Mouse (Mus musculus): ENCODE results near the gene Lgals8. TPM values are rescaled to one million over a fixed set of nuclear protein-coding genes. Genes with fewer than 3 reads are reported as not detected.
A peak's percentile ranks its signal among the peaks of the same experiment; 100 is the strongest.

Gene Lgals8
- polyA plus RNA-seq, 1 experiment from 2014 or later, result 10.5 TPM

GRCm38 (mm10) chr13:12442008-12442587, 22.6 kb downstream of the Lgals8 start:
- H3K4me1 ChIP-seq (ENCODE audit: control insufficient read depth, insufficient read depth, low read length), result no peaks in the 10 kb centered on the region
- H3K36me3 ChIP-seq (ENCODE audit: control insufficient read depth, insufficient read depth, low read length), result peaks cover 2% of the 10 kb centered on the region; the same call in 1 of the 2 replicates
- H3K4me3 ChIP-seq (ENCODE audit: low read depth, low read length), result no peak overlapping the region
- H3K9me3 ChIP-seq (ENCODE audit: control insufficient read depth, low read length), result no peaks in the 10 kb centered on the region
- no peak for ATAC-seq (ENCODE audit: low FRiP score)
- no peak overlapping the region for H3K9ac ChIP-seq (ENCODE audit: low read length)
- WGBS, result 87% methylated on average over 2 of the region's 2 CpGs
- H3K27ac ChIP-seq (ENCODE audit: low read depth, low read length), result no peak overlapping the region
- H3K27me3 ChIP-seq (ENCODE audit: control insufficient read depth, insufficient read depth, low read length), result no peaks in the 10 kb centered on the region
- no peak overlapping the region for H3K4me2 ChIP-seq
- peak; percentile 54 for DNase-seq (ENCODE audit: low spot score, missing footprints)

- no peaks in the 10 kb centered on the region for H3K4me1 ChIP-seq (ENCODE audit: control insufficient read depth, insufficient read depth, low read length)
- no peak overlapping the region for H3K9ac ChIP-seq (ENCODE audit: low read length)
- H3K27ac ChIP-seq (ENCODE audit: low read depth, low read length), result no peak overlapping the region
- ATAC-seq (ENCODE audit: low FRiP score), result no peak
- no peak for DNase-seq (ENCODE audit: low spot score, missing footprints)
- no peaks in the 10 kb centered on the region for H3K9me3 ChIP-seq (ENCODE audit: control insufficient read depth, low read length)
- H3K36me3 ChIP-seq (ENCODE audit: control insufficient read depth, insufficient read depth, low read length), result peaks cover 4% of the 10 kb centered on the region; the same call in 1 of the 2 replicates
- H3K4me2 ChIP-seq, result no peak overlapping the region
- no peak overlapping the region for H3K4me3 ChIP-seq (ENCODE audit: low read depth, low read length)
- H3K27me3 ChIP-seq (ENCODE audit: control insufficient read depth, insufficient read depth, low read length), result no peaks in the 10 kb centered on the region
- 85% methylated on average over 6 of the region's 6 CpGs for WGBS
These were observed 23.9 kb downstream of the Lgals8 start for GRCm38 (mm10) chr13:12440813-12441212.

- Histone ChIP-seq H3K4me2 (no peak overlapping the region), H3K9me3 (ENCODE audit: control insufficient read depth, low read length) (no peaks in the 10 kb centered on the region), H3K27ac (ENCODE audit: low read depth, low read length) (no peak overlapping the region), H3K4me3 (ENCODE audit: low read depth, low read length) (no peak overlapping the region), H3K36me3 (ENCODE audit: control insufficient read depth, insufficient read depth, low read length) (peaks cover 8% of the 10 kb centered on the region; the same call in 1 of the 2 replicates), H3K4me1 (ENCODE audit: control insufficient read depth, insufficient read depth, low read length) (no peaks in the 10 kb centered on the region), H3K27me3 (ENCODE audit: control insufficient read depth, insufficient read depth, low read length) (no peaks in the 10 kb centered on the region), H3K9ac (ENCODE audit: low read length) (no peak overlapping the region)
- ATAC-seq (ENCODE audit: low FRiP score) (no peak), DNase-seq (ENCODE audit: low spot score, missing footprints) (no peak)
- 92% methylated on average over 3 of the region's 3 CpGs for WGBS
These were observed 25.2 kb downstream of the Lgals8 start for GRCm38 (mm10) chr13:12439586-12439985.

- DNase-seq (ENCODE audit: low spot score, missing footprints) (no peak), ATAC-seq (ENCODE audit: low FRiP score) (no peak)
- Histone ChIP-seq H3K4me3 (ENCODE audit: low read depth, low read length) (no peak overlapping the region), H3K27ac (ENCODE audit: low read depth, low read length) (no peak overlapping the region), H3K27me3 (ENCODE audit: control insufficient read depth, insufficient read depth, low read length) (no peaks in the 10 kb centered on the region), H3K9ac (ENCODE audit: low read length) (no peak overlapping the region), H3K9me3 (ENCODE audit: control insufficient read depth, low read length) (no peaks in the 10 kb centered on the region), H3K4me1 (ENCODE audit: control insufficient read depth, insufficient read depth, low read length) (no peaks in the 10 kb centered on the region), H3K36me3 (ENCODE audit: control insufficient read depth, insufficient read depth, low read length) (peaks cover 25% of the 10 kb centered on the region), H3K4me2 (no peak overlapping the region)
- WGBS, result 89% methylated on average over 5 of the region's 5 CpGs
These were observed 30.9 kb downstream of the Lgals8 start for GRCm38 (mm10) chr13:12433843-12434242.

DNA sequence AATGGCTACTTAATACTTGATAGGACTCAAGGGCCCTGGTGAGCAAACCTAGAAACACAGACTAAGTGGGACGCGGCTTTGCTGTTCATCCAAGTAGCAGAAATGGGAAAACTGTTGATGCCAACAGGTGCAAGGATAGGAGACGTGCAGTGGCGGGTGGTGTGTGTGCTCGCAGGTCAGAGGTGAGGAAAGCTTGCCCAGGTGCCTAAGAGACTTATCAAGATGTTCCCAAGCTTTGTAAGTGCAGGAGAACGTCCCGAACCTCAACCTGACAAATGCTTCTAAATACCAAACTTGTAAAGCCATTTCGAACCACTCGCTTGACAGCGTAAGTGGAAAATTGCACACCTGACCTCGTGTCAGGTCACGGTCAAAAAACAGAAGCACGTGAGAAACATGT, 36.2 kb downstream of the Lgals8 start:
- Histone ChIP-seq H3K27ac (ENCODE audit: low read depth, low read length) (no peak overlapping the region), H3K4me3 (ENCODE audit: low read depth, low read length) (no peak overlapping the region), H3K4me1 (ENCODE audit: control insufficient read depth, insufficient read depth, low read length) (no peaks in the 10 kb centered on the region), H3K36me3 (ENCODE audit: control insufficient read depth, insufficient read depth, low read length) (peaks cover 31% of the 10 kb centered on the region), H3K9ac (ENCODE audit: low read length) (no peak overlapping the region), H3K9me3 (ENCODE audit: control insufficient read depth, low read length) (no peaks in the 10 kb centered on the region), H3K27me3 (ENCODE audit: control insufficient read depth, insufficient read depth, low read length) (no peaks in the 10 kb centered on the region), H3K4me2 (no peak overlapping the region)
- DNase-seq (ENCODE audit: low spot score, missing footprints), result no peak
- no peak for ATAC-seq (ENCODE audit: low FRiP score)
- WGBS, result 95% methylated on average over 13 of the region's 13 CpGs

DNA sequence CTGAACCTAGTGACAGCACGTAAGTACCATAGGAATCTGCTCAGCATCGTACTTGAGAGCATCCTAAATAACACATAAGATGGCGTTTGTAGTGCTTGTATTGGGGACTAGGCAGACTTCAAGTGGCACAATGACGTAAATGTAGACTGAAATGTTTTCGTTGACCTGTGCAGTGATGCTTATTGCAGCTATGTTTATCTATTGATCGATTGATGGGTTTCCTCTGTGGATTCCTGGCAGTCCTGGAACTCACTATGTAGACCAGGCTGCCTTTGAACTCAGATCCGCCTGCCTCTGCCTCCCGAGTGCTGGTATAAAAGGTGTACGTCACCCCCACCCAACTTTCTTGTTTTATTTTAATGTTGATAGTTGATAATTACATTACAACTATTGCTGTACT, 44.1 kb downstream of the Lgals8 start:
- peaks cover 30% of the 10 kb centered on the region for H3K36me3 ChIP-seq (ENCODE audit: control insufficient read depth, insufficient read depth, low read length)
- ATAC-seq (ENCODE audit: low FRiP score), result no peak
- no peak overlapping the region for H3K4me3 ChIP-seq (ENCODE audit: low read depth, low read length)
- H3K4me2 ChIP-seq, result no peak overlapping the region
- no peaks in the 10 kb centered on the region for H3K9me3 ChIP-seq (ENCODE audit: control insufficient read depth, low read length)
- H3K27ac ChIP-seq (ENCODE audit: low read depth, low read length), result no peak overlapping the region
- H3K9ac ChIP-seq (ENCODE audit: low read length), result no peak overlapping the region
- no peak for DNase-seq (ENCODE audit: low spot score, missing footprints)
- H3K27me3 ChIP-seq (ENCODE audit: control insufficient read depth, insufficient read depth, low read length), result no peaks in the 10 kb centered on the region
- WGBS, result 94% methylated on average over 9 of the region's 9 CpGs
- no peaks in the 10 kb centered on the region for H3K4me1 ChIP-seq (ENCODE audit: control insufficient read depth, insufficient read depth, low read length)

DNA sequence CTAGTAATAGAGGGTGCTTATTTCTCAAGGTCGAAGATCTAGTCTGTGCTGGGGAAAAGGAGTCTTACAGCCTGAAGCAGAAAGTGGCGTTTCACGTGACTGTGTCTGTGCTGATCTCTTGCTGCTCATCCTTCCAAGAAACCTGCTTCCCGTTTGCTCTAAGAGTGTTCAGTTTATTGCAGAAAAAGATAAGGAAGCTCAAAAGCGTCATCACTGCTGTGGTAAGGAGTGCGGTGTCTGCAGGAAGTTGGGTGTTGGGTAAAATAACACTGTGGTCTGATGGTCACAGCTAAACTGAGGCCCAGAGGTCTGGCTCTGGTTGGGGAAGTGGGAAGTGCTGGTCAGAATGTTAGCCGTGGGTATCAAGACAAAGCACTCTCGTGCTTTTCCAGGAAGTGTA, 52.7 kb downstream of the Lgals8 start:
- DNase-seq (ENCODE audit: low spot score, missing footprints), result peak; percentile 75
- Histone ChIP-seq H3K27me3 (ENCODE audit: control insufficient read depth, insufficient read depth, low read length) (no peaks in the 10 kb centered on the region), H3K9me3 (ENCODE audit: control insufficient read depth, low read length) (no peaks in the 10 kb centered on the region), H3K4me1 (ENCODE audit: control insufficient read depth, insufficient read depth, low read length) (no peaks in the 10 kb centered on the region), H3K27ac (ENCODE audit: low read depth, low read length) (no peak overlapping the region), H3K4me2 (no peak overlapping the region), H3K4me3 (ENCODE audit: low read depth, low read length) (no peak overlapping the region), H3K36me3 (ENCODE audit: control insufficient read depth, insufficient read depth, low read length) (peaks cover 16% of the 10 kb centered on the region; the same call in 1 of the 2 replicates), H3K9ac (ENCODE audit: low read length) (no peak overlapping the region)
- ATAC-seq (ENCODE audit: low FRiP score), result no peak
- 91% methylated on average over 8 of the region's 8 CpGs for WGBS

- WGBS, result 92% methylated on average over 9 of the region's 9 CpGs
- Histone ChIP-seq H3K36me3 (ENCODE audit: control insufficient read depth, insufficient read depth, low read length) (peaks cover 5% of the 10 kb centered on the region; the same call in 1 of the 2 replicates), H3K9me3 (ENCODE audit: control insufficient read depth, low read length) (no peaks in the 10 kb centered on the region), H3K9ac (ENCODE audit: low read length) (no peak overlapping the region), H3K4me3 (ENCODE audit: low read depth, low read length) (no peak overlapping the region), H3K27ac (ENCODE audit: low read depth, low read length) (no peak overlapping the region), H3K27me3 (ENCODE audit: control insufficient read depth, insufficient read depth, low read length) (no peaks in the 10 kb centered on the region), H3K4me1 (ENCODE audit: control insufficient read depth, insufficient read depth, low read length) (no peaks in the 10 kb centered on the region), H3K4me2 (no peak overlapping the region)
- DNase-seq (ENCODE audit: low spot score, missing footprints), result peak; percentile 31
- ATAC-seq (ENCODE audit: low FRiP score), result no peak
These were observed 56.2 kb downstream of the Lgals8 start for GRCm38 (mm10) chr13:12408343-12409066.

DNA sequence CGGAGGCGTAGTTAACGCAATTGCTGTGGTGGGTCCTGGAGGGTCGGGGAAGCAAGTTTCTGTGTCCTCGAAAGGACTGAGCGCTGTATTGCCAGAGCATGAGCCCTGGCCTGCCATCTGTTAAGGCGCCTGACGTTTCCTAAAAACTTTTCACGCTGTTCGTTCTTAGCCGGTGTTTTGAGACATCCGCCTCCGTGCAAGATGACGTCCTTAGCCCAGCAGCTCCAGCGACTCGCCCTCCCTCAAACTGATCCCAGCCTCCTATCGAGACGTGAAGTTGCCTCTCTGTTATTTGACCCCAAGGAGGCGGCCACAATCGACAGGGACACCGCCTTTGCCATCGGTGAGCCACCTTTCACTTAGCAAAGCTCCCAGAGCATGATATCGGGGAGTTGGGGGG, 69.2 kb downstream of the Lgals8 start:
- ATAC-seq (ENCODE audit: low FRiP score), result no peak
- WGBS, result under 1% methylated on average over 23 of the region's 23 CpGs

More for the DNA sequence above, 69.2 kb downstream of the Lgals8 start:
- H3K4me3 ChIP-seq (ENCODE audit: low read depth, low read length), result peak overlapping the region; percentile 85
- H3K27me3 ChIP-seq (ENCODE audit: control insufficient read depth, insufficient read depth, low read length), result no peaks in the 10 kb centered on the region
- H3K9me3 ChIP-seq (ENCODE audit: control insufficient read depth, low read length), result no peaks in the 10 kb centered on the region
- no peak overlapping the region for H3K27ac ChIP-seq (ENCODE audit: low read depth, low read length)
- peak overlapping the region; percentile 60 for H3K9ac ChIP-seq (ENCODE audit: low read length)
- peak overlapping the region; percentile 85 for H3K4me2 ChIP-seq
- peaks cover 4% of the 10 kb centered on the region; the same call in 1 of the 2 replicates for H3K4me1 ChIP-seq (ENCODE audit: control insufficient read depth, insufficient read depth, low read length)
- DNase-seq (ENCODE audit: low spot score, missing footprints), result no peak
- H3K36me3 ChIP-seq (ENCODE audit: control insufficient read depth, insufficient read depth, low read length), result peaks cover 2% of the 10 kb centered on the region; the same call in 1 of the 2 replicates

Measured in midbrain, embryonic 11.5 days (tissue).